Mouse (Mus musculus): ENCODE measurements around the gene Casp8.

DNA sequence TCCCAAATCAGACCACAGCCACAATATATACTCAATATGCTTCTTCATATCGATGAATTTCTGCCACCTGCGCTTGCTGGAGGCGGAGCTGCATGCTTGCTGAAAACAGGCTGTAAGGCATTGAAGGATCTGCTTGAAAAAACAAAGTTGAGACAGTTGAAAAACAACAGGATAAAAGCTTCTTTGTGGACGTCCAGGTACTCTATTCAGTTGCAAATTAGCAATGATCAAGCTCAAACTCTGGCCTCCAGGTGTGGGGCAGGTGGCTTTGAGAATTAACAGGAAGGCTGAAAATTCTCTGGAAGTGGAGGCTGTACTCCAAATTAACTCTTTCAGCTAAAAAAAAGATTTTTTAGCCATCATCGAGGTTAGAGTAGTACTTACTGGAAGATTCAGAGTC, 32.6 kb upstream of the Casp8 start:
- TF ChIP-seq CTCF (IDR thresholded peaks at IDR 0.05; ENCODE audit: extremely low read depth, insufficient read depth, low read length) (no peak), POLR2A (IDR thresholded peaks at IDR 0.05; ENCODE audit: extremely low read depth, insufficient read depth, low read length) (no peak)

Measured in cortical plate, adult 2 months (tissue).